Mouse (Mus musculus) urinary bladder, adult 18-20 months (tissue): ENCODE data around the gene Foxp3.
A peak's percentile ranks its signal among the peaks of the same experiment; 100 is the strongest.

ENCODE experiments used
- DNase-seq, 2 experiments: peaks; one replicate each; pipeline ENCODE4 v3.0.0; 2022; ENCODE audit warnings: low spot score in 2 of 2, mixed read lengths in 2 of 2

Foxp3 gene

GRCm38 (mm10) chrX:7610536-7611258 lies 37.3 kb downstream of the Foxp3 start:
- no peak for DNase-seq

GRCm38 (mm10) chrX:7617889-7618551 lies 44.6 kb downstream of the Foxp3 start:
- no peak for DNase-seq

GRCm38 (mm10) chrX:7632560-7632959 lies 59.1 kb downstream of the Foxp3 start:
- DNase-seq: no peak

- no peak for DNase-seq
Observed at GRCm38 (mm10) chrX:7635101-7635500, 61.7 kb downstream of the Foxp3 start.

- peak in 1 of 2 experiments; percentile 37 for DNase-seq
Observed at GRCm38 (mm10) chrX:7638401-7639091, 65.1 kb downstream of the Foxp3 start, which contains the start of gene Syp. TSS of gene Syp (plus strand) at chrX:7638471.

GRCm38 (mm10) chrX:7639536-7640325 lies 66.3 kb downstream of the Foxp3 start:
- DNase-seq: no peak

GRCm38 (mm10) chrX:7640785-7641184 lies 67.3 kb downstream of the Foxp3 start:
- no peak for DNase-seq
